Mouse (Mus musculus) midbrain, postnatal 0 days (tissue): ENCODE data around the gene Gm9376. TPM values are rescaled to one million over a fixed set of nuclear protein-coding genes. Genes with fewer than 3 reads are reported as not detected.
A peak's percentile ranks its signal among the peaks of the same experiment; 100 is the strongest.

Source experiments
- ATAC-seq: fragments of 200-750 bp; cut with Nextera tagmentation; 2 replicates; pipeline ENCODE4 v1.8.0; 2017; ENCODE audit warnings: moderate number of reproducible peaks, mild to moderate bottlenecking, moderate TSS enrichment, moderate library complexity; ENCODE audit not compliant: low FRiP score
- DNase-seq: peaks from one replicate; pipeline ENCODE4 v3.0.0-alpha.2; 2015; ENCODE audit warnings: low spot score
- H3K27ac ChIP-seq: fragments of 300-500 bp; sonication (generic); 2 replicates; pipeline ENCODE4 v1.5.1; 2014; ENCODE audit warnings: low read depth, mild to moderate bottlenecking, low read length, mixed read lengths
- H3K27me3 ChIP-seq: fragments of 300-500 bp; sonication (generic); 2 replicates; pipeline ENCODE4 v1.6.1; 2014; ENCODE audit warnings: low read length, control low read depth, mixed read lengths; ENCODE audit not compliant: insufficient read depth
- H3K36me3 ChIP-seq: fragments of 300-500 bp; sonication (generic); 2 replicates; pipeline ENCODE4 v1.6.1; 2014; ENCODE audit warnings: low read length, control low read depth, mixed read lengths; ENCODE audit not compliant: insufficient read depth
- H3K4me1 ChIP-seq: fragments of 300-500 bp; sonication (generic); 2 replicates; pipeline ENCODE4 v1.6.1; 2014; ENCODE audit warnings: mild to moderate bottlenecking, control low read depth, antibody characterized with exemption, low read length, mixed read lengths; ENCODE audit not compliant: insufficient read depth
- H3K4me2 ChIP-seq: fragments of 300-500 bp; sonication (generic); 2 replicates; pipeline ENCODE4 v1.6.1; 2014; ENCODE audit warnings: low read depth, mild to moderate bottlenecking, low read length, mixed read lengths; ENCODE audit not compliant: poor library complexity, severe bottlenecking
- H3K4me3 ChIP-seq: fragments of 300-500 bp; sonication (generic); 2 replicates; pipeline ENCODE4 v1.5.1; 2014; ENCODE audit warnings: low read depth, mild to moderate bottlenecking, low read length, moderate library complexity
- H3K9ac ChIP-seq: fragments of 300-500 bp; sonication (generic); replicated peaks from 2 replicates; pipeline ENCODE4 v1.6.1; 2014; ENCODE audit warnings: mild to moderate bottlenecking, low read length, moderate library complexity, mixed read lengths; ENCODE audit not compliant: poor library complexity, severe bottlenecking
- H3K9me3 ChIP-seq: fragments of 300-500 bp; sonication (generic); 2 replicates; pipeline ENCODE4 v1.6.1; 2016; ENCODE audit warnings: low read length, control low read depth
- CTCF ChIP-seq: IDR thresholded peaks from 2 replicates; pipeline ENCODE4 v1.5.1; 2016; ENCODE audit warnings: antibody characterized with exemption, mild to moderate bottlenecking
- WGBS: fragments of 180-500 bp; shearing (Covaris S2); extraction: QIAGEN DNeasy Blood & Tissue Kit; methylation state at CpG from one replicate; pipeline ENCODE4 v1.1.7; 2014; 5-methylcytosine and 5-hydroxymethylcytosine counted together
- polyA plus RNA-seq: library from polyadenylated mRNA; unstranded; fragments of >200 nt; fragmentation: Nextera tagmentation; extraction: Ambion mirVana; gene quantifications from 2 replicates; pipeline ENCODE4 v1.2.1, GENCODE M21; 2015
- total RNA-seq: library from RNA; depleted of rRNA; stranded (reverse); fragments of >200 nt; gene quantifications from 2 replicates; pipeline ENCODE4 v1.2.3, GENCODE M21; 2014; rRNA removed

The Gm9376 gene
- not detected in 2 replicates for total RNA-seq
- polyA plus RNA-seq: not detected in 2 replicates

- no peak for TF ChIP-seq CTCF
Measured at GRCm38 (mm10) chr14:118266660-118267059, at the start of gene Gm9376. Gene Gm9376 (plus strand): TSS chr14:118266960.

GRCm38 (mm10) chr14:118220885-118221284, 45.9 kb upstream of the Gm9376 start:
- peaks cover 4% of the 10 kb centered on the region; the same call in 1 of the 2 replicates for H3K4me1 ChIP-seq
- no peak overlapping the region for H3K4me2 ChIP-seq
- DNase-seq: no peak
- no peak overlapping the region for H3K9ac ChIP-seq
- H3K27me3 ChIP-seq: peaks cover 25% of the 10 kb centered on the region
- WGBS: 93% methylated on average over 1 of the region's 1 CpGs
- peak; percentile 53 for TF ChIP-seq CTCF
- no peak overlapping the region for H3K4me3 ChIP-seq
- no peaks in the 10 kb centered on the region for H3K9me3 ChIP-seq
- ATAC-seq: no peak
- no peak overlapping the region for H3K27ac ChIP-seq
- H3K36me3 ChIP-seq: no peaks in the 10 kb centered on the region

More at GRCm38 (mm10) chr14:118266660-118267059, at the start of gene Gm9376:
- Histone ChIP-seq H3K4me2 (no peak within 1 kb of the TSS), H3K9ac (no peak within 1 kb of the TSS), H3K27me3 (no peaks in the 10 kb centered on the region), H3K27ac (no peak within 1 kb of the TSS), H3K4me1 (no peaks in the 10 kb centered on the region), H3K4me3 (no peak within 1 kb of the TSS), H3K9me3 (no peaks in the 10 kb centered on the region), H3K36me3 (no peaks in the 10 kb centered on the region)
- WGBS: 96% methylated on average over 2 of the region's 2 CpGs
- DNase-seq: no peak
- no peak for ATAC-seq

- no peak for ATAC-seq
- DNase-seq: no peak
- Histone ChIP-seq H3K27me3 (peaks cover 48% of the 10 kb centered on the region), H3K36me3 (no peaks in the 10 kb centered on the region), H3K4me3 (no peak overlapping the region), H3K4me1 (peaks cover 4% of the 10 kb centered on the region; the same call in 1 of the 2 replicates), H3K4me2 (peak overlapping the region; percentile 24), H3K9ac (no peak overlapping the region), H3K27ac (no peak overlapping the region), H3K9me3 (no peaks in the 10 kb centered on the region)
- 39% methylated on average over 16 of the region's 16 CpGs for WGBS
- no peak for TF ChIP-seq CTCF
Measured at GRCm38 (mm10) chr14:118225061-118225743, 41.6 kb upstream of the Gm9376 start.

DNA sequence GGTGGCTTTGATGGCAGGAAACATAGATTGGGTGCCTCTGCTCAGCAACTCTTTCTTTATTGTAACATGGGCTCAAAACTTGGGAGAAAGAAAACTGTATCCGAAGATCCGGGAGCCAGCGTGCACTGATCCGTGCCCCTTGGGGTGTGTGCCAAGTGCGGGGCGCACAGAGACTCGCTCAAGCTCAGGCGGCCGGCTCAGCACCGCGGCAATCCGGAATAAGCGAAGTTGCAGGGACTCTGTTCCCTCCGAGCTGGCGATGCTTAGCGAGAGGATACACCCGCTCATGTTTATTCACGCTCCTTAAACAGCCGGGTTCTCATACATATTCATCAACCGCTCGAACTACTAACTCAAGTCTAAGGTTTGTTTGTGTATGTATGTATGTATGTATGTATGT, 40.8 kb upstream of the Gm9376 start:
- Histone ChIP-seq H3K4me1 (peaks cover 4% of the 10 kb centered on the region; the same call in 1 of the 2 replicates), H3K27me3 (peaks cover 48% of the 10 kb centered on the region), H3K4me2 (peak overlapping the region; percentile 24), H3K4me3 (0 out of 2 replicates have a peak overlapping the region, but pooled peaks have one; percentile 1), H3K9me3 (no peaks in the 10 kb centered on the region), H3K27ac (no peak overlapping the region), H3K36me3 (no peaks in the 10 kb centered on the region), H3K9ac (no peak overlapping the region)
- TF ChIP-seq CTCF: no peak
- DNase-seq (no peak), ATAC-seq (0 out of 2 replicates have a peak, but pooled peaks have one; percentile 31)
- 1% methylated on average over 21 of the region's 21 CpGs for WGBS

DNA sequence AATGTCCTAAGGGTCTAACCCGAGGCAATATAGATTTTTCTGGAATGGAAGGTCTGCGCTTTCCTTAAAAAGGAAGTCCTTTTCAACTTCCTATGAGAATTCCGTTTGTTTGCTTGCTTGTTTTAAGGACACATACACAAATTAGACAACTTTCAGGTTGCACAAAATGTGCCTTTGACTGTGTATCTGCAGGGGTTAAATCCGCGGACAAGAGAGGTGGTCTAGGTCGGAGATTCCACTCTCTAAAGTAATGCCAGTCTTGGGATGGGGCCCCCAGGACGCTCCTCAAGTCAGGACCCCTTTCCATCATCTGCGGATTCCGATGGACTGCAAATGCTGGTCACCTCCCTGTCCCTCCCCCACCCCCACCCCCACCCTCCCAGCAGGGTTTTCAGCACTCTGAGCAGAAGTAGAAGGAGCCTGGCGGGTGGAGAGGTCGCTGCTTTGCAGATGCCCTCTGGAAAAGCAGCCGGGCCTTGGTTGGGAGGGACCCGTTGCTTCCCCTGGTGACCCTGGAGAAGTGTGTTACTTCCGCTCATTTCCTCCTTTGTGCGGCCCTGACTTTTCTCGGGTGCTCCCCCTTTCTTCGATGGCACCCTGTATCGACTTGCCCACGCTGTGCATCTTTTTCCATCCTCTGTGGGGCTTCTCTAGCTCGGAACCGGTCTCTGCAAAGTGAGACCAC, 40.1 kb upstream of the Gm9376 start:
- Histone ChIP-seq H3K4me1 (peaks cover 4% of the 10 kb centered on the region; the same call in 1 of the 2 replicates), H3K27me3 (peaks cover 55% of the 10 kb centered on the region), H3K9me3 (no peaks in the 10 kb centered on the region), H3K27ac (no peak overlapping the region), H3K9ac (no peak overlapping the region), H3K4me3 (no peak overlapping the region), H3K4me2 (peak overlapping the region; percentile 24; the same call in 1 of the 2 replicates), H3K36me3 (no peaks in the 10 kb centered on the region)
- WGBS: 5% methylated on average over 21 of the region's 21 CpGs
- DNase-seq (no peak), ATAC-seq (no peak)
- TF ChIP-seq CTCF: no peak
